Mouse (Mus musculus): ENCODE measurements around the gene Irx2. TPM values are rescaled to one million over a fixed set of nuclear protein-coding genes. Genes with fewer than 3 reads are reported as not detected.

The Irx2 gene
- polyA plus RNA-seq (2012; rRNA removed) = 44.5 and 75.6 TPM in 2 replicates

GRCm38 (mm10) chr13:72628462-72628916, at the start of gene Irx2:
TSS of gene Irx2 (plus strand) at chr13:72628820.

All from central nervous system, embryonic 14 days (tissue).